ENCODE assay signal across 15 mouse cellular contexts in genomic region chr15:8706178-8706577, GRCm38 (mm10). TPM values are rescaled to one million over a fixed set of nuclear protein-coding genes. Genes with fewer than 3 reads are reported as not detected.
DNase-seq lines count a peak whose midpoint lies in the region; ATAC-seq and TF ChIP-seq lines count a peak whose summit lies in the region.
"Had no signal": no experiment of that assay in that cellular context is flagged by ENCODE, and none has a peak within 500 bp of the region (broad histone marks: within the 10 kb centered on the region; RNA-seq: fewer than 3 reads in every experiment).

No protein-coding gene starts in this region.

- no peak overlapping the region for H3K27ac ChIP-seq in hindbrain, embryonic 13.5 days
- no peak overlapping the region for H3K27ac ChIP-seq in hindbrain, embryonic 11.5 days (ENCODE audit: low read depth, low read length)
- peak overlapping the region; percentile 44; the same call in 1 of the 2 replicates for H3K27ac ChIP-seq in neural tube, embryonic 14.5 days (ENCODE audit: low read depth, low read length)
- H3K27ac ChIP-seq: heart, embryonic 15.5 days; kidney, postnatal 0 days; liver, embryonic 14.5 days had no signal

- no peak overlapping the region for H3K9ac ChIP-seq in hindbrain, embryonic 13.5 days
- no peak overlapping the region for H3K9ac ChIP-seq in hindbrain, embryonic 11.5 days (ENCODE audit: low read depth, low read length)
- no peak overlapping the region for H3K9ac ChIP-seq in neural tube, embryonic 14.5 days (replicated peaks; ENCODE audit: low read depth, low read length)
- H3K9ac ChIP-seq: heart, embryonic 15.5 days; liver, embryonic 14.5 days had no signal

- H3K4me1 ChIP-seq in hindbrain, embryonic 13.5 days (replicated peaks): peaks cover 11% of the 10 kb centered on the region
- no peaks in the 10 kb centered on the region for H3K4me1 ChIP-seq in hindbrain, embryonic 11.5 days (replicated peaks; ENCODE audit: control insufficient read depth, insufficient read depth, low read length)
- no peaks in the 10 kb centered on the region for H3K4me1 ChIP-seq in neural tube, embryonic 14.5 days (ENCODE audit: control insufficient read depth, insufficient read depth, low read length)

- no peak for DNase-seq in hindbrain, embryonic 11.5 days (ENCODE audit: low spot score)
- peak; percentile 84 for DNase-seq in brain, embryonic 14.5 days (ENCODE audit: low read depth)
- peak; percentile 33 to 34 for DNase-seq in frontal cortex, postnatal 14 days (ENCODE audit: low spot score in 2 of 2)
- no peak for DNase-seq in kidney, postnatal 14 days
- no peak for DNase-seq in kidney, postnatal 4 days
- DNase-seq in testis, postnatal 10 days (ENCODE audit: low spot score): no peak
- DNase-seq: retina, postnatal 1 day; thymus, adult 18-20 months had no signal

- ATAC-seq in hindbrain, embryonic 13.5 days (ENCODE audit: low FRiP score): peak; percentile 23; the same call in 1 of the 2 replicates
- no peak for ATAC-seq in hindbrain, embryonic 11.5 days (ENCODE audit: low FRiP score)
- no peak for ATAC-seq in neural tube, embryonic 14.5 days (ENCODE audit: low read depth)
- ATAC-seq: activated CD4-positive, CD25-positive, alpha-beta regulatory T cell, adult 4 months had no signal

- H3K4me3 ChIP-seq in hindbrain, embryonic 13.5 days: no peak overlapping the region
- H3K4me3 ChIP-seq in hindbrain, embryonic 11.5 days (ENCODE audit: low read depth, low read length): no peak overlapping the region
- H3K4me3 ChIP-seq in neural tube, embryonic 14.5 days (ENCODE audit: low read depth, low read length): no peak overlapping the region
- H3K4me3 ChIP-seq: erythroblast, embryonic 14.5 days; heart, embryonic 15.5 days had no signal

- no peaks in the 10 kb centered on the region for H3K36me3 ChIP-seq in hindbrain, embryonic 13.5 days
- H3K36me3 ChIP-seq in hindbrain, embryonic 11.5 days (ENCODE audit: control insufficient read depth, insufficient read depth, low read length): no peaks in the 10 kb centered on the region
- no peaks in the 10 kb centered on the region for H3K36me3 ChIP-seq in neural tube, embryonic 14.5 days (ENCODE audit: control insufficient read depth, insufficient read depth, low read length)
- H3K36me3 ChIP-seq: heart, embryonic 15.5 days had no signal

- H3K9me3 ChIP-seq in hindbrain, embryonic 13.5 days: no peaks in the 10 kb centered on the region
- no peaks in the 10 kb centered on the region for H3K9me3 ChIP-seq in hindbrain, embryonic 11.5 days (ENCODE audit: control insufficient read depth, low read length)
- H3K9me3 ChIP-seq in neural tube, embryonic 14.5 days (ENCODE audit: control insufficient read depth, low read length): no peaks in the 10 kb centered on the region
- H3K9me3 ChIP-seq: heart, embryonic 15.5 days had no signal

- no peak for TF ChIP-seq CTCF in brain, embryonic 14.5 days (IDR thresholded peaks at IDR 0.05; ENCODE audit: borderline replicate concordance, extremely low read depth, insufficient read depth, insufficient read length)

- TF ChIP-seq POLR2A in brain, embryonic 14.5 days (IDR thresholded peaks at IDR 0.05; ENCODE audit: borderline replicate concordance, extremely low read depth, insufficient read depth, insufficient read length, poor library complexity, severe bottlenecking): no peak

- no peaks in the 10 kb centered on the region for H3K27me3 ChIP-seq in hindbrain, embryonic 13.5 days
- H3K27me3 ChIP-seq in hindbrain, embryonic 11.5 days (ENCODE audit: control insufficient read depth, insufficient read depth, low read length): no peaks in the 10 kb centered on the region
- no peaks in the 10 kb centered on the region for H3K27me3 ChIP-seq in neural tube, embryonic 14.5 days (ENCODE audit: control insufficient read depth, insufficient read depth, low read length)
- H3K27me3 ChIP-seq: heart, embryonic 15.5 days had no signal

- H3K4me2 ChIP-seq in hindbrain, embryonic 13.5 days: peak overlapping the region; percentile 40
- no peak overlapping the region for H3K4me2 ChIP-seq in hindbrain, embryonic 11.5 days (replicated peaks; ENCODE audit: low read depth, low read length)
- H3K4me2 ChIP-seq in neural tube, embryonic 14.5 days (ENCODE audit: low read depth, low read length): peak overlapping the region; percentile 32; the same call in 1 of the 2 replicates
- H3K4me2 ChIP-seq: heart, embryonic 15.5 days had no signal

- 69% methylated on average over 4 of the region's 4 CpGs for WGBS in hindbrain, embryonic 13.5 days
- 74% methylated on average over 4 of the region's 4 CpGs for WGBS in hindbrain, embryonic 11.5 days
- 63% methylated on average over 4 of the region's 4 CpGs for WGBS in neural tube, embryonic 14.5 days

RNA-seq across cellular contexts. Expression of gene Slc1a3, which starts 4.4 kb away (rescaled TPM):
- polyA plus RNA-seq in hindbrain, embryonic 13.5 days (2015; fragmentation: Nextera tagmentation; extraction: Ambion mirVana): 161 and 176 TPM in 2 replicates
- 41.8 and 50.2 TPM in 2 replicates for polyA plus RNA-seq in hindbrain, embryonic 11.5 days (2014; fragmentation: Nextera tagmentation; extraction: Ambion mirVana)
- 69.7 and 101 TPM in 2 replicates for polyA plus RNA-seq in brain, embryonic 14.5 days (2012; rRNA removed)
- 205 and 228 TPM in 2 replicates for polyA plus RNA-seq in neural tube, embryonic 14.5 days (2014; fragmentation: Nextera tagmentation; extraction: Ambion mirVana)
- polyA plus RNA-seq: erythroblast, embryonic 14.5 days had no signal

Comparison
In these comparisons a context has a peak if more than half of its experiments do, and no peak if none do; other contexts are left out.
1. DNase-seq: peak in brain, embryonic 14.5 days (single experiment) and frontal cortex, postnatal 14 days (2 of 2); none in hindbrain, embryonic 11.5 days (single experiment), kidney, postnatal 14 days (single experiment), kidney, postnatal 4 days (0 of 2) and testis, postnatal 10 days (single experiment).